Mouse (Mus musculus): ENCODE measurements at regions not wholly inside any gene's neighbourhood (a gene's known extent, or its start where the extent isn't known, plus 50 kb on each side); places are given as distances from the start of the nearest gene placed in this dataset.

GRCm38 (mm10) chr4:35417866-35418265, 191.9 kb upstream of the C9orf72 start:
- 38% methylated on average over 3 of the region's 3 CpGs for WGBS
- Histone ChIP-seq H3K4me2 (replicated peaks; ENCODE audit: low read depth, low read length) (no peak overlapping the region), H3K27me3 (replicated peaks; ENCODE audit: insufficient read depth, low read length) (no peaks in the 10 kb centered on the region), H3K9me3 (ENCODE audit: low read length) (no peaks in the 10 kb centered on the region), H3K4me1 (ENCODE audit: insufficient read depth, low read depth, low read length) (no peaks in the 10 kb centered on the region), H3K9ac (replicated peaks; ENCODE audit: low read depth) (no peak overlapping the region), H3K4me3 (ENCODE audit: low read depth, low read length) (no peak overlapping the region), H3K36me3 (ENCODE audit: insufficient read depth, low read length) (no peaks in the 10 kb centered on the region), H3K27ac (ENCODE audit: low read length) (no peak overlapping the region)
- DNase-seq (ENCODE audit: low spot score) (peak; percentile 46), ATAC-seq (no peak)
- TF ChIP-seq CTCF (IDR thresholded peaks at IDR 0.05), result peak; percentile 61
- no peak for TF ChIP-seq EP300 (IDR thresholded peaks at IDR 0.05)

- 51% methylated on average over 3 of the region's 3 CpGs for WGBS
- no peak overlapping the region for H3K4me3 ChIP-seq (ENCODE audit: low read depth, low read length)
- H3K9ac ChIP-seq (replicated peaks; ENCODE audit: low read depth), result no peak overlapping the region
- H3K27ac ChIP-seq (ENCODE audit: low read length), result no peak overlapping the region
- no peaks in the 10 kb centered on the region for H3K9me3 ChIP-seq (ENCODE audit: low read length)
- no peaks in the 10 kb centered on the region for H3K27me3 ChIP-seq (replicated peaks; ENCODE audit: insufficient read depth, low read length)
- H3K36me3 ChIP-seq (ENCODE audit: insufficient read depth, low read length), result no peaks in the 10 kb centered on the region
- H3K4me1 ChIP-seq (ENCODE audit: insufficient read depth, low read depth, low read length), result no peaks in the 10 kb centered on the region
- TF ChIP-seq CTCF (IDR thresholded peaks at IDR 0.05), result no peak
- H3K4me2 ChIP-seq (replicated peaks; ENCODE audit: low read depth, low read length), result no peak overlapping the region
- ATAC-seq (no peak), DNase-seq (ENCODE audit: low spot score) (no peak)
Measured at GRCm38 (mm10) chr4:35413488-35413887, 187.5 kb upstream of the C9orf72 start.

- WGBS, result 79% methylated on average over 7 of the region's 7 CpGs
- DNase-seq (ENCODE audit: low spot score), result no peak
- no peaks in the 10 kb centered on the region for H3K36me3 ChIP-seq (ENCODE audit: insufficient read depth, low read length)
- no peak overlapping the region for H3K4me3 ChIP-seq (ENCODE audit: low read depth, low read length)
- H3K4me1 ChIP-seq (ENCODE audit: insufficient read depth, low read depth, low read length), result no peaks in the 10 kb centered on the region
- no peak overlapping the region for H3K9ac ChIP-seq (replicated peaks; ENCODE audit: low read depth)
- TF ChIP-seq CTCF (IDR thresholded peaks at IDR 0.05) (no peak), EP300 (IDR thresholded peaks at IDR 0.05) (no peak)
- H3K27ac ChIP-seq (ENCODE audit: low read length), result no peak overlapping the region
- H3K9me3 ChIP-seq (ENCODE audit: low read length), result no peaks in the 10 kb centered on the region
- H3K4me2 ChIP-seq (replicated peaks; ENCODE audit: low read depth, low read length), result no peak overlapping the region
- no peaks in the 10 kb centered on the region for H3K27me3 ChIP-seq (replicated peaks; ENCODE audit: insufficient read depth, low read length)
- ATAC-seq, result no peak
Measured at GRCm38 (mm10) chr4:35405301-35406006, 179.5 kb upstream of the C9orf72 start.

- ATAC-seq, result no peak
- Histone ChIP-seq H3K27ac (ENCODE audit: low read length) (no peak overlapping the region), H3K4me3 (ENCODE audit: low read depth, low read length) (no peak overlapping the region), H3K9me3 (ENCODE audit: low read length) (no peaks in the 10 kb centered on the region), H3K36me3 (ENCODE audit: insufficient read depth, low read length) (no peaks in the 10 kb centered on the region), H3K27me3 (replicated peaks; ENCODE audit: insufficient read depth, low read length) (no peaks in the 10 kb centered on the region), H3K4me2 (replicated peaks; ENCODE audit: low read depth, low read length) (no peak overlapping the region), H3K4me1 (ENCODE audit: insufficient read depth, low read depth, low read length) (no peaks in the 10 kb centered on the region), H3K9ac (replicated peaks; ENCODE audit: low read depth) (no peak overlapping the region)
- no peak for DNase-seq (ENCODE audit: low spot score)
- 79% methylated on average over 2 of the region's 2 CpGs for WGBS
- no peak for TF ChIP-seq EP300 (IDR thresholded peaks at IDR 0.05)
Measured at GRCm38 (mm10) chr4:35404068-35404467, 178.1 kb upstream of the C9orf72 start.

- no peak for ATAC-seq
Measured at GRCm38 (mm10) chr4:35403594-35403993, 177.6 kb upstream of the C9orf72 start.

GRCm38 (mm10) chr4:35402376-35403133, 176.6 kb upstream of the C9orf72 start:
- Histone ChIP-seq H3K36me3 (ENCODE audit: insufficient read depth, low read length) (no peaks in the 10 kb centered on the region), H3K27ac (ENCODE audit: low read length) (no peak overlapping the region), H3K4me3 (ENCODE audit: low read depth, low read length) (no peak overlapping the region), H3K9ac (replicated peaks; ENCODE audit: low read depth) (no peak overlapping the region), H3K4me1 (ENCODE audit: insufficient read depth, low read depth, low read length) (no peaks in the 10 kb centered on the region), H3K4me2 (replicated peaks; ENCODE audit: low read depth, low read length) (no peak overlapping the region), H3K9me3 (ENCODE audit: low read length) (no peaks in the 10 kb centered on the region), H3K27me3 (replicated peaks; ENCODE audit: insufficient read depth, low read length) (no peaks in the 10 kb centered on the region)
- TF ChIP-seq CTCF (IDR thresholded peaks at IDR 0.05) (no peak), EP300 (IDR thresholded peaks at IDR 0.05) (no peak)
- no peak for DNase-seq (ENCODE audit: low spot score)
- WGBS, result 75% methylated on average over 9 of the region's 9 CpGs
- ATAC-seq, result no peak

More at GRCm38 (mm10) chr4:35403594-35403993, 177.6 kb upstream of the C9orf72 start:
- 46% methylated on average over 6 of the region's 6 CpGs for WGBS
- TF ChIP-seq CTCF (IDR thresholded peaks at IDR 0.05), result no peak
- no peak for TF ChIP-seq EP300 (IDR thresholded peaks at IDR 0.05)
- Histone ChIP-seq H3K27ac (ENCODE audit: low read length) (no peak overlapping the region), H3K27me3 (replicated peaks; ENCODE audit: insufficient read depth, low read length) (no peaks in the 10 kb centered on the region), H3K9me3 (ENCODE audit: low read length) (no peaks in the 10 kb centered on the region), H3K4me3 (ENCODE audit: low read depth, low read length) (no peak overlapping the region), H3K4me2 (replicated peaks; ENCODE audit: low read depth, low read length) (no peak overlapping the region), H3K4me1 (ENCODE audit: insufficient read depth, low read depth, low read length) (no peaks in the 10 kb centered on the region), H3K9ac (replicated peaks; ENCODE audit: low read depth) (no peak overlapping the region), H3K36me3 (ENCODE audit: insufficient read depth, low read length) (no peaks in the 10 kb centered on the region)
- no peak for DNase-seq (ENCODE audit: low spot score)
